Comparison of ENCODE assay signal across 8 mouse cellular contexts in the genomic region with DNA sequence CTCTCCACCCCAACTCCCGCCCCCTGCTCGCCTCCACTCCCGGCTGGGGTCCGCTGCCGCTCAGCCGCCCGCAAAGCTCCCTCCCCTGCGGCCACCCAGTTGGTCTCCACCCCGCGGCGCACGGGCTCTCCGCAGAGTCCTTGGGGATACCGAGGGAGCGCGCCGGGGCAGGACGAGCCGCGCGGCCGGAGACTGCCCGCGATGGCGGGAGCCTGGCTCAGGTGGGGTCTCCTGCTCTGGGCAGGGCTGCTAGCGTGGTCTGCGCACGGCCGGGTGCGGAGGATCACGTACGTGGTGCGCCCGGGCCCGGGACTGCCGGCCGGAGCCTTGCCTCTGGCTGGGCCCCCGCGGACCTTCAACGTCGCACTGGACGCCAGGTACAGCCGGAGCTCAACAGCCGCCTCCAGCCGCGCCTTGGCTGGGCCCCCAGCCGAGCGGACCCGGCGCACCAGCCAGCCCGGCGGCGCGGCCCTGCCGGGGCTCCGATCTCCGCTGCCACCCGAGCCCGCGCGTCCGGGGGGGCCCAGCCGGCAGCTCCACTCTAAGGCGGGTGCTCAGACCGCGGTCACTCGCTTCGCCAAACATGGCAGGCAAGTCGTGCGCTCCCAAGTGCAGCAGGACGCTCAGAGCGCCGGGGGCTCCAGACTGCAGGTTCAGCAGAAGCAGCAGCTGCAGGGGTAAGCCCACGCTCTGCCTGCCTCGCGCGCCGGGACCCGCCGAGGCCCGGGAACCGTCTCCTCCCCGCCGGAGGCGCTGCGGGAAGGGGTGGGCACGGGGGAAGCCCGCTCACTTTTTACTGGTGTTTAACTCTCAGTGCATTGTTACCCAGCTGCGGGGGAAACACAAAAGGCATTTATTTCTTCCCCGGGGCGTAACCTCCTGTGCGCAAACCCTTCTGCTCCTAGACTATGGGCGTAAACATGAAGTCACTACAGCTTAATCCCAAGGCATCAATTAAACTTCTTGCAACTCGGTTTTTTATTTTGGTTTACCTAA. TPM values are rescaled to one million over a fixed set of nuclear protein-coding genes. Genes with fewer than 3 reads are reported as not detected.
DNase-seq lines count a peak whose midpoint lies in the region; ATAC-seq and TF ChIP-seq lines count a peak whose summit lies in the region.

No protein-coding gene starts in this region.

- peak; percentile 72 for ATAC-seq in forebrain, embryonic 12.5 days (ENCODE audit: low FRiP score)
- peak; percentile 3; the same call in 1 of the 2 replicates for ATAC-seq in megakaryocyte progenitor cell, adult 5-6 weeks (replicated peaks; ENCODE audit: poor library complexity)
- ATAC-seq in activated CD4-positive, CD25-positive, alpha-beta regulatory T cell, adult 4 months = no peak

- H3K4me2 ChIP-seq in forebrain, embryonic 12.5 days = peak overlapping the region; percentile 99

- H3K4me3 ChIP-seq in E14TG2a.4 (replicated peaks; ENCODE audit: low read length) = peak overlapping the region; percentile 99
- H3K4me3 ChIP-seq in forebrain, embryonic 12.5 days (replicated peaks) = peak overlapping the region; percentile 77

- peaks cover 25% of the 10 kb centered on the region for H3K27me3 ChIP-seq in E14TG2a.4 (ENCODE audit: insufficient read depth, low read length)
- H3K27me3 ChIP-seq in forebrain, embryonic 12.5 days = peaks cover 7% of the 10 kb centered on the region; the same call in 1 of the 2 replicates

- WGBS in forebrain, embryonic 12.5 days = under 1% methylated on average over 93 of the region's 94 CpGs

- H3K9me3 ChIP-seq in E14TG2a.4 (ENCODE audit: low read length) = no peaks in the 10 kb centered on the region
- no peaks in the 10 kb centered on the region for H3K9me3 ChIP-seq in forebrain, embryonic 12.5 days

- no peaks in the 10 kb centered on the region for H3K36me3 ChIP-seq in E14TG2a.4 (ENCODE audit: insufficient read depth, low read length)
- no peaks in the 10 kb centered on the region for H3K36me3 ChIP-seq in forebrain, embryonic 12.5 days (replicated peaks)

- DNase-seq in adrenal gland, adult (ENCODE audit: inconsistent age in 2 of 2, low spot score in 1 of 2) = peak; percentile 43 to 77
- peak; percentile 34 for DNase-seq in heart, postnatal 25 days (ENCODE audit: low spot score)
- DNase-seq in left cerebral cortex, postnatal 25 days (ENCODE audit: low spot score in 2 of 2) = peak; percentile 33 to 38
- DNase-seq in right cerebral cortex, postnatal 14 days = peak; percentile 34

- intact Hi-C loops in heart, postnatal 25 days (cut with DNase I) = loop anchor here (1.0 to 10.0 kb wide), 5 partner anchors 66 to 369 kb away; no protein-coding TSS in a partner anchor
- intact Hi-C loops in left cerebral cortex, postnatal 25 days (cut with DNase I) = loop anchor here (1.0 to 10.0 kb wide), 3 partner anchors 81 to 271 kb away; no protein-coding TSS in a partner anchor

- TF ChIP-seq CTCF in E14TG2a.4 (conservative IDR thresholded peaks at IDR 0.05; ENCODE audit: low read length) = no peak

- peak overlapping the region; percentile 36; the same call in 1 of the 2 replicates for H3K27ac ChIP-seq in forebrain, embryonic 12.5 days

- H3K4me1 ChIP-seq in E14TG2a.4 (replicated peaks; ENCODE audit: low read depth, low read length) = peaks cover 9% of the 10 kb centered on the region
- H3K4me1 ChIP-seq in forebrain, embryonic 12.5 days = peaks cover 8% of the 10 kb centered on the region

- H3K9ac ChIP-seq in forebrain, embryonic 12.5 days = peak overlapping the region; percentile 83

RNA-seq across cellular contexts. Expression of gene Ltbp1, which starts 0.6 kb away (rescaled TPM):
- polyA plus RNA-seq in forebrain, embryonic 12.5 days (2016; fragmentation: Nextera tagmentation; extraction: Ambion mirVana) = 3.4 and 4.0 TPM in 2 replicates
- 10 to 100 TPM; 41.5 to 44.7 TPM for total RNA-seq in heart, postnatal 25 days (2021)
- total RNA-seq in left cerebral cortex, postnatal 25 days (2021) = 1 to 10 TPM; 8.9 to 9.1 TPM
- 0.07 and 0.30 TPM in 2 replicates for total RNA-seq in megakaryocyte progenitor cell, adult 5-6 weeks (2015)
- 0.12 and 0.20 TPM in 2 replicates for total RNA-seq in megakaryocyte progenitor cell, adult 5-6 weeks (2017)
- polyA plus RNA-seq in activated CD4-positive, CD25-positive, alpha-beta regulatory T cell, adult 4 months (2017; shearing (Covaris generic)) = under 1 TPM in 1 of 2 experiments, not detected in 1; 0.15 TPM

Comparison
In these comparisons a context has a peak if more than half of its experiments do, and no peak if none do; other contexts are left out.
1. RNA of gene Ltbp1, which starts 0.6 kb away (total RNA-seq): 41.5 to 44.7 TPM in heart, postnatal 25 days and 8.9 to 9.1 TPM in left cerebral cortex, postnatal 25 days; 0.07 to 0.30 TPM in megakaryocyte progenitor cell, adult 5-6 weeks; every median in the first group is over 4 times any median in the second.
2. Peak in every context shown above with its lines, with median percentiles within 50 percentile points of each other: DNase-seq.